Mouse (Mus musculus) MEL (cell line): ENCODE results near the gene Cerk. TPM values are rescaled to one million over a fixed set of nuclear protein-coding genes. Genes with fewer than 3 reads are reported as not detected.

Source experiments
- DNase-seq: peaks from one replicate; pipeline ENCODE4 v3.0.0; 2011; ENCODE audit warnings: low read depth, low spot score
- H3K27ac ChIP-seq: 2 replicates; pipeline ENCODE4 v1.5.1; 2012; ENCODE audit warnings: low read depth, mild to moderate bottlenecking, control low read depth, low read length, moderate library complexity; ENCODE audit not compliant: control insufficient read depth
- H3K27me3 ChIP-seq, 2 experiments: fragments of 150-350 bp in 1 of 2; sonication (generic) in 1 of 2; 2 replicates each; pipeline ENCODE4 v1.6.1; 2012; ENCODE audit warnings: low read length in 2 of 2, mild to moderate bottlenecking in 2 of 2, improper control_type of control experiment in 1 of 2, moderate library complexity in 1 of 2; ENCODE audit not compliant: insufficient read depth in 2 of 2, control insufficient read depth in 1 of 2
- H3K36me3 ChIP-seq, 2 experiments: 2 replicates each; pipeline ENCODE4 v1.6.1; 2012 to 2014; ENCODE audit warnings: low read length in 2 of 2, improper control_type of control experiment in 1 of 2, inconsistent platforms in 1 of 2, mild to moderate bottlenecking in 1 of 2; ENCODE audit not compliant: insufficient read depth in 2 of 2, control insufficient read depth in 1 of 2
- H3K4me1 ChIP-seq, 2 experiments: fragments of 150-350 bp in 1 of 2; sonication (generic) in 1 of 2; 2 replicates each; pipeline ENCODE4 v1.6.1; 2012; ENCODE audit warnings: low read length in 2 of 2, improper control_type of control experiment in 1 of 2, mild to moderate bottlenecking in 1 of 2; ENCODE audit not compliant: insufficient read depth in 2 of 2, control insufficient read depth in 1 of 2
- H3K4me3 ChIP-seq, 2 experiments: fragments of 150-350 bp in 1 of 2; sonication (generic) in 1 of 2; 2 replicates each; pipeline ENCODE4 v1.5.1; 2012; ENCODE audit warnings: low read depth in 2 of 2, low read length in 2 of 2, mild to moderate bottlenecking in 2 of 2, moderate library complexity in 2 of 2, control low read depth in 1 of 2, improper control_type of control experiment in 1 of 2; ENCODE audit not compliant: control insufficient read depth in 1 of 2, insufficient read depth in 1 of 2
- H3K79me2 ChIP-seq: 2 replicates; pipeline ENCODE4 v1.6.1; 2012; ENCODE audit warnings: mild to moderate bottlenecking, low read length, moderate library complexity; ENCODE audit not compliant: control insufficient read depth, poor library complexity, insufficient read depth
- H3K9ac ChIP-seq: 2 replicates; pipeline ENCODE4 v1.6.1; 2012; ENCODE audit warnings: low read depth, mild to moderate bottlenecking, control low read depth, low read length, moderate library complexity; ENCODE audit not compliant: control insufficient read depth, poor library complexity, severe bottlenecking
- H3K9me3 ChIP-seq: fragments of 150-350 bp; sonication (generic); replicated peaks from 2 replicates; pipeline ENCODE4 v1.6.1; 2012; ENCODE audit warnings: mild to moderate bottlenecking, low read length, improper control_type of control experiment, moderate library complexity; ENCODE audit not compliant: insufficient read depth
- CHD1 ChIP-seq: IDR thresholded peaks from 2 replicates; pipeline ENCODE4 v1.6.1; 2012; ENCODE audit warnings: low read depth, mild to moderate bottlenecking, inconsistent platforms, low read length, improper control_type of control experiment
- CHD2 ChIP-seq: IDR thresholded peaks from 2 replicates; pipeline ENCODE4 v1.6.1; 2011; ENCODE audit warnings: low read length, improper control_type of control experiment
- ELF1 ChIP-seq: IDR thresholded peaks from 2 replicates; pipeline ENCODE4 v1.6.1; 2014; ENCODE audit warnings: low read depth, mild to moderate bottlenecking, inconsistent platforms, low read length, improper control_type of control experiment, moderate library complexity
- GATA1 ChIP-seq: IDR thresholded peaks from 2 replicates; pipeline ENCODE4 v1.6.1; 2011; ENCODE audit warnings: low read depth, low read length, improper control_type of control experiment
- KAT2A ChIP-seq: conservative IDR thresholded peaks from 2 replicates; pipeline ENCODE4 v1.6.1; 2012; ENCODE audit warnings: low read depth, low read length, improper control_type of control experiment, inconsistent platforms
- MEF2A ChIP-seq: IDR thresholded peaks from 2 replicates; pipeline ENCODE4 v1.6.1; 2014; ENCODE audit warnings: low read depth, mild to moderate bottlenecking, inconsistent platforms, low read length, improper control_type of control experiment; ENCODE audit not compliant: poor library complexity, insufficient replicate concordance, severe bottlenecking; ENCODE audit errors: extremely low read depth
- MYC ChIP-seq: IDR thresholded peaks from 2 replicates; pipeline ENCODE4 v1.6.1; 2011; ENCODE audit warnings: low read depth, mild to moderate bottlenecking, low read length, improper control_type of control experiment, moderate library complexity
- NRF1 ChIP-seq: IDR thresholded peaks from 2 replicates; pipeline ENCODE4 v1.6.1; 2014; ENCODE audit warnings: low read depth, mild to moderate bottlenecking, inconsistent platforms, low read length, improper control_type of control experiment, moderate library complexity; ENCODE audit not compliant: poor library complexity, insufficient read depth, severe bottlenecking
- POLR2A ChIP-seq, 2 experiments: IDR thresholded peaks; 2 replicates each; pipeline ENCODE4 v1.6.1; 2011 to 2012; ENCODE audit warnings: low read length in 2 of 2, mild to moderate bottlenecking in 2 of 2, control low read depth in 1 of 2, improper control_type of control experiment in 1 of 2, low read depth in 1 of 2, moderate library complexity in 1 of 2; ENCODE audit not compliant: control insufficient read depth in 1 of 2, insufficient read depth in 1 of 2, poor library complexity in 1 of 2
- POLR2AphosphoS2 ChIP-seq: IDR thresholded peaks from 2 replicates; pipeline ENCODE4 v1.6.1; 2011; ENCODE audit warnings: low read length, improper control_type of control experiment
- RAD21 ChIP-seq: IDR thresholded peaks from 2 replicates; pipeline ENCODE4 v1.6.1; 2011; ENCODE audit warnings: mild to moderate bottlenecking, low read depth, low read length, improper control_type of control experiment
- SMC3 ChIP-seq: IDR thresholded peaks from 2 replicates; pipeline ENCODE4 v1.6.1; 2011; ENCODE audit warnings: low read depth, low read length, improper control_type of control experiment
- USF2 ChIP-seq, 2 experiments: IDR thresholded peaks; 2 replicates each; pipeline ENCODE4 v1.6.1; 2011 to 2012; ENCODE audit warnings: improper control_type of control experiment in 2 of 2, low read length in 2 of 2, borderline replicate concordance in 1 of 2, inconsistent platforms in 1 of 2, low read depth in 1 of 2, mild to moderate bottlenecking in 1 of 2; ENCODE audit not compliant: insufficient read depth in 1 of 2
- ZKSCAN1 ChIP-seq: IDR thresholded peaks from 2 replicates; pipeline ENCODE4 v1.6.1; 2012; ENCODE audit warnings: low read depth, mild to moderate bottlenecking, inconsistent platforms, low read length, improper control_type of control experiment, moderate library complexity
- polyA plus RNA-seq, 2 experiments: library from polyadenylated mRNA; stranded (reverse) in 1 of 2; unstranded in 1 of 2; fragments of >175 nt in 1 of 2; fragments of >200 nt in 1 of 2; gene quantifications; 2 replicates each; pipeline versions ENCODE4 v1.2.1 to v1.2.4; 2012; ENCODE audit warnings: low replicate concordance in 2 of 2, low read depth in 1 of 2; ENCODE audit not compliant: insufficient read length in 2 of 2, insufficient read depth in 1 of 2, missing spikeins in 1 of 2
- total RNA-seq: library from RNA; depleted of rRNA; stranded (reverse); fragments of 300-350 nt; gene quantifications from 2 replicates; pipeline ENCODE4 v1.2.3, GENCODE M21; 2012

The Cerk gene
- total and polyA plus RNA-seq, 3 experiments, result 4.1 to 9.5 TPM; not detected in 1

GRCm38 (mm10) chr15:86175253-86176050, 10.5 kb downstream of the Cerk start:
- TF ChIP-seq POLR2A (IDR thresholded peaks at IDR 0.05; ENCODE audit: control insufficient read depth in 1 of 2, insufficient read depth in 1 of 2, low read depth in 1 of 2, low read length in 2 of 2, poor library complexity in 1 of 2), result no peak
- TF ChIP-seq ELF1, result no peak
- no peak for TF ChIP-seq MYC
- no peak for TF ChIP-seq GATA1
- TF ChIP-seq NRF1, result no peak
- TF ChIP-seq POLR2AphosphoS2, result no peak
- TF ChIP-seq ZKSCAN1, result no peak
- TF ChIP-seq CHD2, result no peak
- no peak for TF ChIP-seq USF2 (IDR thresholded peaks at IDR 0.05; ENCODE audit: borderline replicate concordance in 1 of 2, insufficient read depth in 1 of 2, low read depth in 1 of 2, low read length in 2 of 2)
- TF ChIP-seq CHD1, result no peak
- TF ChIP-seq MEF2A, result no peak
- no peak for TF ChIP-seq RAD21
- no peak for TF ChIP-seq SMC3
- no peak overlapping the region for H3K4me3 ChIP-seq
- H3K4me1 ChIP-seq, result peaks cover 3 to 4% of the 10 kb centered on the region in 2 experiments; a peak in 1 of 4 replicates
- H3K9ac ChIP-seq, result no peak overlapping the region
- DNase-seq, result no peak
- no peaks in the 10 kb centered on the region for H3K9me3 ChIP-seq
- no peak overlapping the region for H3K27ac ChIP-seq
- H3K27me3 ChIP-seq, result no peaks in the 10 kb centered on the region
- H3K36me3 ChIP-seq, result peaks cover 0 to 8% of the 10 kb centered on the region in 2 experiments; a peak in 2 of 4 replicates
- no peaks in the 10 kb centered on the region for H3K79me2 ChIP-seq

- Histone ChIP-seq H3K9me3 (no peaks in the 10 kb centered on the region), H3K9ac (no peak overlapping the region), H3K4me1 (no peaks in the 10 kb centered on the region), H3K36me3 (no peaks in the 10 kb centered on the region), H3K4me3 (no peak overlapping the region), H3K27me3 (no peaks in the 10 kb centered on the region), H3K27ac (no peak overlapping the region), H3K79me2 (no peaks in the 10 kb centered on the region)
- TF ChIP-seq KAT2A, result no peak
- DNase-seq, result no peak
Measured at GRCm38 (mm10) chr15:86173136-86173985, 12.6 kb downstream of the Cerk start.
